Mouse (Mus musculus) retina, postnatal 7 days (tissue): Measurements from ENCODE around the gene Adamtsl4.

ENCODE experiments used
- DNase-seq: peaks from one replicate; pipeline ENCODE4 v3.0.0-alpha.2; 2012; ENCODE audit warnings: low read depth, low spot score

The Adamtsl4 gene

GRCm38 (mm10) chr3:95687524-95688421, at the start of gene Adamtsl4:
TSS of gene Adamtsl4 (minus strand) at chr3:95687917.
- DNase-seq: no peak

- no peak for DNase-seq
Measured at GRCm38 (mm10) chr3:95735071-95735670, 47.5 kb upstream of the Adamtsl4 start.

GRCm38 (mm10) chr3:95734092-95734702, 46.5 kb upstream of the Adamtsl4 start:
- no peak for DNase-seq

- DNase-seq: no peak
Measured at GRCm38 (mm10) chr3:95732744-95733521, 45.2 kb upstream of the Adamtsl4 start.

GRCm38 (mm10) chr3:95732297-95732696, 44.6 kb upstream of the Adamtsl4 start:
- no peak for DNase-seq

- DNase-seq: no peak
Measured at GRCm38 (mm10) chr3:95731802-95732201, 44.1 kb upstream of the Adamtsl4 start.

DNA sequence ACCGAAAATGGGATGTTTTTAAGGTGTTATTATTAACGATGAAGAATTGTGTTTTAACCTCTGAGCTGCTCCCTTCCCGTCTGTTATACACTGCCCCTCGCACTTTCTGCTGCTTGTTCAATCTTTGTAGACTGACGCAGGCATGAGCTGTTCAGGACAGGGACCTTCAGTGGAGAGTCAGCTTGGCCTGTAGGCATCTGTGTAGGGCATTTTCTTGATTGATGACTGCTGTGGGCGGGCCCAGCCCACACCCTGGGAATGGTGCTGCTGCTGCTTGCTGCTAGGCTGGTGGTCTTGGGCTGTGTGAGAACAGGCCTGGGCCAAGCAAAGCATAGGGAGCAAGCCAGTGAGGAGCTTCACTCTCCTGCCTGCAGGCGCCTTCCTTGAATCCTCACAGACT, 42.7 kb upstream of the Adamtsl4 start:
- DNase-seq: no peak

- DNase-seq: no peak
Measured at GRCm38 (mm10) chr3:95728906-95729305, 41.2 kb upstream of the Adamtsl4 start.

DNA sequence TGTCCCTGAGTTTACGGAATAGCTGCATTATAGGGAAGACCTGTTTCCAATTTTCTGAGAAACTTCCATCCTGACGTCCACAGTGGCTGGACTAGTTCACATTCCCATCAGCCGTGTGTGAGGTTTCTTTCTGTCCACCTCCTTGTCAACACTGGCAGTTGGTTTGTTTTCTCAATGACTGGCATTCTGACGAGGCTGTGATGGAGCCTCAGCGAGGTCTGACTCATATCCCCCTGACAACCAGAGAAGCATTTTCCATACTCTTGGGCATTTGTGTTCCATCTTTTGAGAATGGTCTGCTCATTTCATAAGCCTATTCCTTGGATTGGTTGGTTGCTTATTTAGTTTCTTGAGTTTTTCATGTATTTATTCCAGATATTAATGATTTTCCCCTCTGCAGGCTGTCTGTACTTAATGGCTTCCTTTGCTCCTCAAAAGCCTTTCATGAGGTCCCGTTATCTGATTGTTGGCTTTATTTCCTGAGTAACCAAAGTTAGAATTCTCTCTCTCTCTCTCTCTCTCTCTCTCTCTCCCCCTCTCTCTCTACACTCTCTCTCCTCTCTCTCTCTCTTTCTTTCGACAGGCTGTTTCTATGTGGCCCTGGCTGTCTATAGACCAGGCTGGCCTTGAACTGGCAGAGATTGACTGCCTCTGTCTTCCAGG, 39.1 kb upstream of the Adamtsl4 start:
- DNase-seq: no peak

- DNase-seq: no peak
Measured at GRCm38 (mm10) chr3:95725863-95726262, 38.1 kb upstream of the Adamtsl4 start.

GRCm38 (mm10) chr3:95722386-95722785, 34.7 kb upstream of the Adamtsl4 start:
- no peak for DNase-seq

- no peak for DNase-seq
Measured at GRCm38 (mm10) chr3:95718153-95718552, 30.4 kb upstream of the Adamtsl4 start.

- DNase-seq: no peak
Measured at GRCm38 (mm10) chr3:95716075-95716474, 28.4 kb upstream of the Adamtsl4 start.

DNA sequence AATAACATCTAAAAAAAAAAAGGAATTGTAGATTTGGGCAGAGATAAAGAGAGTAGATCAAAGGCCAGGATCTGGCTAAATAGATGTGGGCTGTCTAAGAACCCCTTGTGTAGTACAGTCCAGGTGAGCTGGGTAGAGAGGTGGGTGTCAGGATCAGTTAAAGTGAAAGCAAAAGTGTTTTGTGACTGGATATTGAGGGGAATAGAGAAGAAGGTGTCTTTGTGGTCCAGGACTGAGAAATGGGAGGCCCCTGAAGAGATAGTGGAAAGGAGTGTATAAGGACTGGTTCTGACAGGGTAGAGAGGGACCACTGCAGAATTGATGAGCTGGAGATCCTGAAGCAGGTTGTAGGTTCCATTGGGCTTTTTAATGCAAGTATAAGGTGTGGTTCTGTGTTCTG, 22.2 kb upstream of the Adamtsl4 start:
- DNase-seq: no peak

GRCm38 (mm10) chr3:95709044-95709443, 21.3 kb upstream of the Adamtsl4 start:
- no peak for DNase-seq

GRCm38 (mm10) chr3:95707497-95707896, 19.8 kb upstream of the Adamtsl4 start:
- DNase-seq: no peak

- no peak for DNase-seq
Measured at GRCm38 (mm10) chr3:95706273-95706672, 18.6 kb upstream of the Adamtsl4 start.

DNA sequence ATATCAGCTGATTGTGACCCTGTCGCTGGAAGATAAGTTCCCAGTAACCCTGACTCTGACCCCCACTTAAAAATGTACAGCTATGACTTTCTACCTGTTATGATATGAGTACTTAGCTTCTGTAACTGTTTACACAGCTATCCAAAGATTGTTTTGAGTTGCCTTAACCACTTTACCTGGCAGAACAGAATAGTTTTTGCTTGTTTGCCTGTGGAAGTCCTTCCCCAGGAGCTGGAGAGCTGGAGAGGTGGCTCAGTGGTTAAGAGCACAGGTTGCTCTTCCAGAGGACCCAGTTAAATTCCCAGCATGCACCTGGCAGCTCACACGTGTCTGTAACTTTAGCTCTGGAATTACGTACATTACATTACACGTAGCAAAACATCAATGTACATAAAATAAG, 16.9 kb upstream of the Adamtsl4 start:
- DNase-seq: no peak

DNA sequence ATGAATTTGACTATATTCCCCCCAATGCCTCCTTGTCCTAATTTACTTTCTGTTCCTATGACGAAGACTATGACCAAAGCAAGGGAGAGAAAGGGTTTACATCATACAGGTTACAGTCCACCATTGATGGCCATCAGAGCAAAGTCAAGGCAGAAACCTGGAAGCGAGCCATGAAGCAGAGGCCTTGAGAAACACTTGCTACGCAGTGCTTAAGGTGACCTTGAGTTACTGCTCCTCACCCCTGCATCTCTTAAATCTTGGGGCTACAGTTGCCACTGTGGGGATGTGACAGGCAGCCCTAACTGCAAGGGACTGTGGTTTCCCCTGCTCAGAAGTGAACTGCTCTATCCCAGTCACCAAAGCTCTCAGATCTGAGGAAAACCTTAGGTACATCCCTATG, 15.6 kb upstream of the Adamtsl4 start:
- no peak for DNase-seq

GRCm38 (mm10) chr3:95701877-95702540, 14.3 kb upstream of the Adamtsl4 start:
- no peak for DNase-seq

- no peak for DNase-seq
Measured at GRCm38 (mm10) chr3:95701085-95701484, 13.4 kb upstream of the Adamtsl4 start.
